Mouse (Mus musculus) embryonic fibroblast, embryonic 13.5 days (primary cell): ENCODE results near the gene Gm12216.

Source experiments
- CTCF ChIP-seq: IDR thresholded peaks from 2 replicates; pipeline ENCODE4 v1.5.1; 2011; ENCODE audit warnings: mild to moderate bottlenecking, control low read depth, low read length, moderate library complexity, borderline replicate concordance; ENCODE audit not compliant: insufficient read depth
- POLR2A ChIP-seq: IDR thresholded peaks from 2 replicates; pipeline ENCODE4 v1.6.1; 2011; ENCODE audit warnings: low read depth, mild to moderate bottlenecking, control low read depth, low read length, moderate library complexity

DNA sequence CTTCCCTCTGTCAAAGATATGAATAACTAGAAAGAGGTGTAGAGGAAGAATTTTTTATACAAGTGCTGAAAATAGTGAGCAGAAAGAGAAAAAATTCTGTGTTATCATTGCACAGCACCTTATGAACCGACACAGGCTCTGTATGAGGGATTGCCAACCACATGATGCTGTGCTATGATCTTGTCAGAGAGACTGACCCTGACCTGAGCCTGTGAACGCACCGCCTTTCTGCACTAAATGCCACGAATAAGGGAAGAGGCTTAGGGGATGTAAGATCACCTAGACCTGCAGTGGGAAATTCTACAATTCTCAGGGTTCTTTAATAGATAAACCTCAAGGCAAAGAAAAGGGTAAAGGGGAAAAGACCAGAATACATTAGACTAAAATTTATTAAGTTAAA, 17.4 kb upstream of the Gm12216 start:
- TF ChIP-seq CTCF (no peak), POLR2A (no peak)
